Mouse (Mus musculus) c-Kit-positive CD71-positive TER-119-negative erythroid progenitor cells, embryonic 14.5 days (primary cell): Measurements from ENCODE around the gene Serpina1f.
"Not testable (repeated sequence)": the region's sequence is repeated elsewhere in the genome, so short reads cannot be mapped to it uniquely, and the experiment has no call there.

Experiments
- DNase-seq: peaks from one replicate; pipeline ENCODE4 v3.0.0-alpha.2; 2013; ENCODE audit warnings: low read depth

Serpina1f gene

GRCm38 (mm10) chr12:103695429-103695828, at the start of gene Serpina1f:
Gene Serpina1f, minus strand, starts transcription at chr12:103695529.
- no peak for DNase-seq

GRCm38 (mm10) chr12:103737791-103738580, 42.7 kb upstream of the Serpina1f start:
- not testable (repeated sequence) for DNase-seq

DNA sequence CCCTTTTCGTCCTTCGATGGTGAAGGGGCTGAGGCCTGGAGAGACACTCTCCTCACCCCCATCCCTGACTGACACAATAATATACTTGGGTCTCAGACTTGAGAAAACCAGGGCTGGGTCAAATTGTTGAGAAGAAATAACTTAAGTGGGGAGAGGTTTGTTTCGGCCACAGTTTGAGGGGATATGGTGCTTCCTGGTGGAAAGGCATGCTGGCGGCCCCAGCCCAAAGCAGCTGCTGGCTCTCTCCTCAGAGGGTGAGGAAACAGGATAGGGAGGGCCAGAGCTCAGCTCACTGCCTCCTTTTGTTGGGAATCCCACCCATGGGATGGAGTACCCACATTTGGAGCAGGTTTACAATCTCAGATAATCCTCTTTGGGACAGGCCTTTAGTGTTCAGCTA, 40.2 kb upstream of the Serpina1f start:
- DNase-seq, result not testable (repeated sequence)

GRCm38 (mm10) chr12:103735101-103735500, 39.8 kb upstream of the Serpina1f start:
- DNase-seq, result not testable (repeated sequence)

DNA sequence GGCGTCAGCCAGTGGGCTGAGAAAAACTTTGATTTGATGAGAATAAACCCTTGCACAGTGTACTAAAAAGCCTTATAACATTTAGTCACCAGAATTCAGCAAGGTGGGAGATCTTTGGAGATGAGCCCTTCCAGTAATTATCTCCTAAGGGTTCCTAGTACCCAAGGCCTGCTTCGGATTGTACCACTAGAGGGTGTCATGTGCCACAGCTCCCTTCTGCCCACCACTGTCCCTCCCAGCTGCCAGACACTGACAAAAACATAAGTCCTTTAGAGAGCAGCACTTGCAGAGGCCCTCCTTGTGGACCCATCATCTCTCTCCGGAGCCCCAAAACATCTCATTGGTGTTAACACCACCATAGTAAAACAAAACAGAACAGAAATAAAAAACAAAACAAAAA, 16.2 kb upstream of the Serpina1f start:
- no peak for DNase-seq

- no peak for DNase-seq
These were observed 15.1 kb upstream of the Serpina1f start for GRCm38 (mm10) chr12:103710405-103710804.

DNA sequence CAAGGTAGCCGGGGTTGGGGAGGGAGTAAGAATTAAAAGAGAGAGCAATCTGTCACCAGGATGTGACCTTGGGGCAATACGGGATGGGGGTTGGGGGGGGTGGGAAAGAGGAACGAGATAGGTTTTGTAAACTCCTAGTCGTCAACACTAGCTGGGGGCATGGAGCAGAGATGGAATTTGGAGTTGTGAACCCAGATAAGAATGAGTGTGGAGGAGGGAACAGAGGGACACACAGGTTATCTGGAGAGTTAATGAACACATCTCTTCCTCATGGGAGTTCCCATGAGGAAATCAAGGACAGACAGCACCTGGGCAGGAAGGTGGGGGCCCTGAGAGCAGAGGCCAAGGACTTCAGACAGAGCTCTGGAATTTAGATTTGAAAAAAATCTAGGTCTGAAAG, 10.8 kb upstream of the Serpina1f start:
- DNase-seq, result no peak

- DNase-seq, result no peak
These were observed 10.2 kb upstream of the Serpina1f start for GRCm38 (mm10) chr12:103705547-103705946.

- no peak for DNase-seq
These were observed 4.9 kb upstream of the Serpina1f start for GRCm38 (mm10) chr12:103700144-103700750.

GRCm38 (mm10) chr12:103688221-103688814, 7.0 kb downstream of the Serpina1f start:
- DNase-seq, result no peak

DNA sequence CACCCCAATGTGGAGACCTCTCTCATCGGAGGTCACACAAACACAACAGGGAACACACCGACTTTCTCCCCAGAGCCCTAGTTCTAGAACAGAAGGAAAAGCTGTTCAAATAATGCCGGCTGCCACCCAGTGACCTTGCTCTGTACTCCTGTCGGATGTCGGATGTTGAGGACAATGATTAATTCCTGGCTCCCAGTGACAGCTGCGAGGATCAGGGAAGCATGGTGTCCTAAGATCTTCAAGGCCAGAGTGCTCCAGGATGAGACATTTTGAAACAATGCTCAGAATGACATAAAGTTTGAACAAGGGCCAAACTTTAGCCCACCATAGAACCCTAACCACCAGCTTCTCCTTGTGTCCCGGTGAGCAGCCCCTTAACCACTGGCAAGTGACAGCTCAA, 8.3 kb downstream of the Serpina1f start:
- DNase-seq, result no peak

DNA sequence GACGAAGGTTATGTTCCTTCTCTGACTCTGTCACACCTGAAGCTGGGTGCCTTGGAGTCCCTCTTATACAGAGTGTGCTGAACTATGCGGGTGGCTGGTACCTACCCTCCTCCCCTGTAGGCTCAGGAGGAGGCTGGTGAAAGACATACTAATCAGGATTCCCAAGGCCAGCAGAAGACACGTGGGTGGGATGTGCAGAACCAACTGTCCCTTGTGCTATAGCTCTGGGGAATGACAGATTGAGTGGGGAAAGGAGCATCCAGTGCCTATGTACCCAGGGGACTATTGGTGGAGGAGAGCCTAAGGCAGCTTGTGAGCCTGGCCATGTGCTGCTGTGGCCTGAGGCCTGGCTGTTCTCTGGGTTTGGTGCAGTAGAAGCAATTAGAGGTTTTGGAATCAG, 9.3 kb downstream of the Serpina1f start:
- DNase-seq, result no peak

- DNase-seq, result no peak
These were observed 9.9 kb downstream of the Serpina1f start for GRCm38 (mm10) chr12:103685386-103685785.

- DNase-seq, result no peak
These were observed 11.6 kb downstream of the Serpina1f start for GRCm38 (mm10) chr12:103683775-103684174.

GRCm38 (mm10) chr12:103681739-103682138, 13.6 kb downstream of the Serpina1f start:
- no peak for DNase-seq

DNA sequence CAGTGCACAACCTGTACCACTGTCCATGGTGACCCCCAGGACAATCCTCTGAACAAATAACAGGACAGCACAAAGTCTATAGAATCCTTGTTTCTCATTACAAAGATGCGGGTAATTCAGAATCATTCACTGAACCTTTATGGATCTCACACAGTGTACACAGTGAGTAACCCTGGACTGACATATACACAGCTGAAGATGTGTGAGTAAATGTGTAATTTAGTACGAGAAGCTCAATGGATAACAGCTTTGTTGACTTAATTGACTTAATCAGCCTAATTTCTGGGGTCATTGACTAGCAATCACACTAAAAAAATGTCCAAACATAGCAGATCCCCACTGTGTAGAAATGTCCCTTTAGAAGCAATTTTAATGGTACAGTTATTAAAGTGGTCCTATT, 14.2 kb downstream of the Serpina1f start:
- DNase-seq, result no peak

- DNase-seq, result not testable (repeated sequence)
These were observed 15.5 kb downstream of the Serpina1f start for GRCm38 (mm10) chr12:103679853-103680252.

GRCm38 (mm10) chr12:103676039-103676438, 19.3 kb downstream of the Serpina1f start, which contains the start of gene Serpina16:
Gene Serpina16, minus strand, starts transcription at chr12:103676139.
- no peak for DNase-seq

- DNase-seq, result no peak
These were observed 22.1 kb downstream of the Serpina1f start for GRCm38 (mm10) chr12:103673179-103673578.

- no peak for DNase-seq
These were observed 23.8 kb downstream of the Serpina1f start for GRCm38 (mm10) chr12:103671483-103671882.

DNA sequence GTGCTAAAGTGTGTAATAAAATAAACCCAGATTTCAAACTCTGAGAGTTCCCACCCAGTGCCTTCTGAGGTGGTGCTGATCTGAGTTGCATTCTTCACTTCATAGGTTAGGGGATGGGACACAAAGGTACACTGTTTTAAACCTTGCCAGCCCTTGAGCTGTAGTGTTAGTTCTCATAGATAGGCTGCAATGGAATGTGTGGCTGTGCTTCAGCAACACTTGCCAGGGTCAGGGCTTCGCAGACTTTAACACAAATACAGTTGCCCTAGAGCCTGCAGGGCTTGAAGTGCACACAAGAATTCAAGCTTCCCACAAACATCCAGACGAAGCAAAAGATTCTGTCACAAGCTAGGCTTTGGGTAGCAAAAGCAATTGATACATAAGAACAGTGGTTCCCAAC, 24.4 kb downstream of the Serpina1f start:
- DNase-seq, result no peak

DNA sequence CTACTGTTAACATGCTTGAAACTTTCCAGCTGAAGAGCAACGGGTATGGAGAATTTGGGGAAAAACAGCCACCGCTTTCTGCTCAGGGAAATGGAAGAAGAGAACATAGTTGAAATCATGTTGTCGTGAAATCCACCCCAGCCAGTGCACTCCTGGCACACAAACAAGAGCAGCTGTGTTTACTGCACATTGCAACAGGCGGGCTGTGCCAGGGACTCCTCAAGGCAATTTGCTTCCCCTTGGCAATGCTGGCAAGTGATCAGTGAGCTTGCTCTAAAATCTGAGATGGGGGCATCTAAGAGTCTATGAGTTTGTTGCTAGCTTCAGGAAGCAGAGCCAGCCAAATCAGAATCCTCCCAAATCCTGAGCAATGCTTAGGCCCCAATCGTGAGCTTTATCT, 25.0 kb downstream of the Serpina1f start:
- no peak for DNase-seq

- DNase-seq, result no peak
These were observed 30.0 kb downstream of the Serpina1f start for GRCm38 (mm10) chr12:103665286-103665685.
